Mouse (Mus musculus) midbrain, postnatal 0 days (tissue): Measurements from ENCODE around the gene Vegfc. TPM values are rescaled to one million over a fixed set of nuclear protein-coding genes. Genes with fewer than 3 reads are reported as not detected.

Experiments used
- ATAC-seq: fragments of 200-750 bp; cut with Nextera tagmentation; 2 replicates; pipeline ENCODE4 v1.8.0; 2017; ENCODE audit warnings: moderate number of reproducible peaks, mild to moderate bottlenecking, moderate TSS enrichment, moderate library complexity; ENCODE audit not compliant: low FRiP score
- DNase-seq: peaks from one replicate; pipeline ENCODE4 v3.0.0-alpha.2; 2015; ENCODE audit warnings: low spot score
- H3K27ac ChIP-seq: fragments of 300-500 bp; sonication (generic); 2 replicates; pipeline ENCODE4 v1.5.1; 2014; ENCODE audit warnings: low read depth, mild to moderate bottlenecking, low read length, mixed read lengths
- H3K27me3 ChIP-seq: fragments of 300-500 bp; sonication (generic); 2 replicates; pipeline ENCODE4 v1.6.1; 2014; ENCODE audit warnings: low read length, control low read depth, mixed read lengths; ENCODE audit not compliant: insufficient read depth
- H3K36me3 ChIP-seq: fragments of 300-500 bp; sonication (generic); 2 replicates; pipeline ENCODE4 v1.6.1; 2014; ENCODE audit warnings: low read length, control low read depth, mixed read lengths; ENCODE audit not compliant: insufficient read depth
- H3K4me1 ChIP-seq: fragments of 300-500 bp; sonication (generic); 2 replicates; pipeline ENCODE4 v1.6.1; 2014; ENCODE audit warnings: mild to moderate bottlenecking, control low read depth, antibody characterized with exemption, low read length, mixed read lengths; ENCODE audit not compliant: insufficient read depth
- H3K4me2 ChIP-seq: fragments of 300-500 bp; sonication (generic); 2 replicates; pipeline ENCODE4 v1.6.1; 2014; ENCODE audit warnings: low read depth, mild to moderate bottlenecking, low read length, mixed read lengths; ENCODE audit not compliant: poor library complexity, severe bottlenecking
- H3K4me3 ChIP-seq: fragments of 300-500 bp; sonication (generic); 2 replicates; pipeline ENCODE4 v1.5.1; 2014; ENCODE audit warnings: low read depth, mild to moderate bottlenecking, low read length, moderate library complexity
- H3K9ac ChIP-seq: fragments of 300-500 bp; sonication (generic); replicated peaks from 2 replicates; pipeline ENCODE4 v1.6.1; 2014; ENCODE audit warnings: mild to moderate bottlenecking, low read length, moderate library complexity, mixed read lengths; ENCODE audit not compliant: poor library complexity, severe bottlenecking
- H3K9me3 ChIP-seq: fragments of 300-500 bp; sonication (generic); 2 replicates; pipeline ENCODE4 v1.6.1; 2016; ENCODE audit warnings: low read length, control low read depth
- CTCF ChIP-seq: IDR thresholded peaks from 2 replicates; pipeline ENCODE4 v1.5.1; 2016; ENCODE audit warnings: antibody characterized with exemption, mild to moderate bottlenecking
- WGBS: fragments of 180-500 bp; shearing (Covaris S2); extraction: QIAGEN DNeasy Blood & Tissue Kit; methylation state at CpG from one replicate; pipeline ENCODE4 v1.1.7; 2014; 5-methylcytosine and 5-hydroxymethylcytosine counted together
- polyA plus RNA-seq: library from polyadenylated mRNA; unstranded; fragments of >200 nt; fragmentation: Nextera tagmentation; extraction: Ambion mirVana; gene quantifications from 2 replicates; pipeline ENCODE4 v1.2.1, GENCODE M21; 2015
- total RNA-seq: library from RNA; depleted of rRNA; stranded (reverse); fragments of >200 nt; gene quantifications from 2 replicates; pipeline ENCODE4 v1.2.3, GENCODE M21; 2014

The Vegfc gene
- total and polyA plus RNA-seq, 2 experiments from 2014 or later = 3.3 to 8.2 TPM

GRCm38 (mm10) chr8:54121942-54122341 lies 44.5 kb downstream of the Vegfc start:
- 85% methylated on average over 3 of the region's 3 CpGs for WGBS
- Histone ChIP-seq H3K27me3 (no peaks in the 10 kb centered on the region), H3K4me2 (no peak overlapping the region), H3K4me1 (no peaks in the 10 kb centered on the region), H3K4me3 (no peak overlapping the region), H3K9me3 (no peaks in the 10 kb centered on the region), H3K36me3 (no peaks in the 10 kb centered on the region), H3K9ac (no peak overlapping the region), H3K27ac (no peak overlapping the region)
- TF ChIP-seq CTCF = no peak
- no peak for DNase-seq
- no peak for ATAC-seq

GRCm38 (mm10) chr8:54122345-54122744 lies 44.9 kb downstream of the Vegfc start:
- H3K4me1 ChIP-seq = no peaks in the 10 kb centered on the region
- no peak overlapping the region for H3K27ac ChIP-seq
- 76% methylated on average over 1 of the region's 1 CpGs for WGBS
- DNase-seq (no peak), ATAC-seq (no peak)
- no peaks in the 10 kb centered on the region for H3K9me3 ChIP-seq
- H3K36me3 ChIP-seq = no peaks in the 10 kb centered on the region
- no peak for TF ChIP-seq CTCF
- no peak overlapping the region for H3K4me3 ChIP-seq
- H3K4me2 ChIP-seq = no peak overlapping the region
- H3K27me3 ChIP-seq = no peaks in the 10 kb centered on the region
- no peak overlapping the region for H3K9ac ChIP-seq

- WGBS = 91% methylated on average over 2 of the region's 2 CpGs
- no peak for TF ChIP-seq CTCF
- H3K27ac ChIP-seq = no peak overlapping the region
- DNase-seq = no peak
- H3K27me3 ChIP-seq = no peaks in the 10 kb centered on the region
- no peak overlapping the region for H3K4me2 ChIP-seq
- no peaks in the 10 kb centered on the region for H3K9me3 ChIP-seq
- no peak overlapping the region for H3K9ac ChIP-seq
- no peak overlapping the region for H3K4me3 ChIP-seq
- H3K4me1 ChIP-seq = no peaks in the 10 kb centered on the region
- no peaks in the 10 kb centered on the region for H3K36me3 ChIP-seq
- no peak for ATAC-seq
Observed at GRCm38 (mm10) chr8:54130558-54130957, 53.2 kb downstream of the Vegfc start.

- WGBS = 54% methylated on average over 4 of the region's 4 CpGs
Observed at GRCm38 (mm10) chr8:54153240-54153639, 75.8 kb downstream of the Vegfc start.

GRCm38 (mm10) chr8:54163505-54163904 lies 86.1 kb downstream of the Vegfc start:
- WGBS = 4% methylated on average over 5 of the region's 5 CpGs
- no peak for ATAC-seq
- H3K4me3 ChIP-seq = no peak overlapping the region
- TF ChIP-seq CTCF = no peak
- H3K36me3 ChIP-seq = no peaks in the 10 kb centered on the region
- no peak overlapping the region for H3K9ac ChIP-seq
- DNase-seq = peak; percentile 30
- H3K9me3 ChIP-seq = no peaks in the 10 kb centered on the region
- H3K27ac ChIP-seq = no peak overlapping the region
- 0 out of 2 replicates have a peak overlapping the region, but pooled peaks have one; percentile 18 for H3K4me2 ChIP-seq
- H3K4me1 ChIP-seq = no peaks in the 10 kb centered on the region
- no peaks in the 10 kb centered on the region for H3K27me3 ChIP-seq

More at GRCm38 (mm10) chr8:54153240-54153639, 75.8 kb downstream of the Vegfc start:
- Histone ChIP-seq H3K36me3 (no peaks in the 10 kb centered on the region), H3K27ac (no peak overlapping the region), H3K4me3 (no peak overlapping the region), H3K4me2 (no peak overlapping the region), H3K9me3 (no peaks in the 10 kb centered on the region), H3K9ac (no peak overlapping the region), H3K4me1 (no peaks in the 10 kb centered on the region), H3K27me3 (no peaks in the 10 kb centered on the region)
- no peak for ATAC-seq
- peak; percentile 59 for TF ChIP-seq CTCF
- DNase-seq = peak; percentile 42

- Histone ChIP-seq H3K4me3 (no peak overlapping the region), H3K4me2 (no peak overlapping the region), H3K27me3 (no peaks in the 10 kb centered on the region), H3K9ac (no peak overlapping the region), H3K36me3 (no peaks in the 10 kb centered on the region), H3K9me3 (no peaks in the 10 kb centered on the region), H3K4me1 (no peaks in the 10 kb centered on the region), H3K27ac (no peak overlapping the region)
- no peak for TF ChIP-seq CTCF
- WGBS = 74% methylated on average over 2 of the region's 2 CpGs
- ATAC-seq (no peak), DNase-seq (no peak)
Observed at GRCm38 (mm10) chr8:54185336-54185735, 107.9 kb downstream of the Vegfc start.
